19 mouse cellular contexts compared by ENCODE assay signal in genomic region chr4:35375791-35376190, GRCm38 (mm10).
DNase-seq lines count a peak whose midpoint lies in the region; ATAC-seq and TF ChIP-seq lines count a peak whose summit lies in the region.
"Had no signal": no experiment of that assay in that cellular context is flagged by ENCODE, and none has a peak within 500 bp of the region (broad histone marks: within the 10 kb centered on the region; RNA-seq: fewer than 3 reads in every experiment).

No protein-coding gene starts in this region.

- H3K4me2 ChIP-seq in hindbrain, embryonic 12.5 days (replicated peaks), result no peak overlapping the region
- no peak overlapping the region for H3K4me2 ChIP-seq in hindbrain, embryonic 11.5 days (replicated peaks; ENCODE audit: low read depth, low read length)
- no peak overlapping the region for H3K4me2 ChIP-seq in embryonic facial prominence, embryonic 14.5 days (ENCODE audit: low read depth, low read length)
- H3K4me2 ChIP-seq in limb, embryonic 11.5 days (ENCODE audit: low read depth, severe bottlenecking), result no peak overlapping the region
- H3K4me2 ChIP-seq in intestine, embryonic 16.5 days (ENCODE audit: low read depth, low read length), result no peak overlapping the region
- H3K4me2 ChIP-seq: heart, embryonic 13.5 days; liver, embryonic 13.5 days; lung, embryonic 15.5 days had no signal

- H3K36me3 ChIP-seq in hindbrain, embryonic 12.5 days, result no peaks in the 10 kb centered on the region
- H3K36me3 ChIP-seq in hindbrain, embryonic 11.5 days (ENCODE audit: control insufficient read depth, insufficient read depth, low read length), result no peaks in the 10 kb centered on the region
- H3K36me3 ChIP-seq in embryonic facial prominence, embryonic 14.5 days (ENCODE audit: control insufficient read depth, insufficient read depth, low read length), result no peaks in the 10 kb centered on the region
- no peaks in the 10 kb centered on the region for H3K36me3 ChIP-seq in limb, embryonic 11.5 days (ENCODE audit: control insufficient read depth, insufficient read depth, low read length)
- no peaks in the 10 kb centered on the region for H3K36me3 ChIP-seq in intestine, embryonic 16.5 days (ENCODE audit: control insufficient read depth, insufficient read depth, low read length)
- H3K36me3 ChIP-seq: heart, embryonic 13.5 days; liver, embryonic 13.5 days; lung, embryonic 15.5 days had no signal

- 0 out of 2 replicates have a peak, but pooled peaks cover 5% of the 10 kb centered on the region for H3K4me1 ChIP-seq in hindbrain, embryonic 12.5 days
- H3K4me1 ChIP-seq in hindbrain, embryonic 11.5 days (replicated peaks; ENCODE audit: control insufficient read depth, insufficient read depth, low read length), result no peaks in the 10 kb centered on the region
- no peaks in the 10 kb centered on the region for H3K4me1 ChIP-seq in embryonic facial prominence, embryonic 14.5 days (ENCODE audit: control insufficient read depth, insufficient read depth, low read length)
- H3K4me1 ChIP-seq in limb, embryonic 11.5 days (ENCODE audit: control insufficient read depth, insufficient read depth, low read length), result no peaks in the 10 kb centered on the region
- no peaks in the 10 kb centered on the region for H3K4me1 ChIP-seq in intestine, embryonic 16.5 days (ENCODE audit: control insufficient read depth, insufficient read depth, low read length)
- H3K4me1 ChIP-seq: heart, embryonic 13.5 days; liver, embryonic 13.5 days; lung, embryonic 15.5 days had no signal

- intact Hi-C loops in gastrocnemius, postnatal 14 days (cut with DNase I; ENCODE audit: low total_unique reads), result no loop called here

- no peak for TF ChIP-seq CTCF in brain, embryonic 14.5 days (IDR thresholded peaks at IDR 0.05; ENCODE audit: borderline replicate concordance, extremely low read depth, insufficient read depth, insufficient read length)

- no peak overlapping the region for H3K27ac ChIP-seq in hindbrain, embryonic 12.5 days
- H3K27ac ChIP-seq in hindbrain, embryonic 11.5 days (ENCODE audit: low read depth, low read length), result no peak overlapping the region
- H3K27ac ChIP-seq in embryonic facial prominence, embryonic 14.5 days (replicated peaks; ENCODE audit: low read depth, low read length), result no peak overlapping the region
- H3K27ac ChIP-seq in limb, embryonic 11.5 days (replicated peaks; ENCODE audit: low read depth, low read length), result 0 out of 2 replicates have a peak overlapping the region, but pooled peaks have one; percentile 36
- H3K27ac ChIP-seq in intestine, embryonic 16.5 days (ENCODE audit: low read length), result no peak overlapping the region
- H3K27ac ChIP-seq: heart, embryonic 13.5 days; layer of hippocampus, adult 2 months; liver, embryonic 13.5 days; lung, embryonic 15.5 days had no signal

- no peaks in the 10 kb centered on the region for H3K27me3 ChIP-seq in hindbrain, embryonic 12.5 days
- H3K27me3 ChIP-seq in hindbrain, embryonic 11.5 days (ENCODE audit: control insufficient read depth, insufficient read depth, low read length), result no peaks in the 10 kb centered on the region
- 0 out of 2 replicates have a peak, but pooled peaks cover 3% of the 10 kb centered on the region for H3K27me3 ChIP-seq in embryonic facial prominence, embryonic 14.5 days (replicated peaks; ENCODE audit: control insufficient read depth, insufficient read depth, low read length)
- no peaks in the 10 kb centered on the region for H3K27me3 ChIP-seq in limb, embryonic 11.5 days (ENCODE audit: control insufficient read depth, insufficient read depth, low read length)
- no peaks in the 10 kb centered on the region for H3K27me3 ChIP-seq in intestine, embryonic 16.5 days (replicated peaks; ENCODE audit: control insufficient read depth, insufficient read depth, low read length)
- H3K27me3 ChIP-seq: heart, embryonic 13.5 days; liver, embryonic 13.5 days; lung, embryonic 15.5 days had no signal

- no peak for TF ChIP-seq POLR2A in brain, embryonic 14.5 days (IDR thresholded peaks at IDR 0.05; ENCODE audit: borderline replicate concordance, extremely low read depth, insufficient read depth, insufficient read length, poor library complexity, severe bottlenecking)

- WGBS in hindbrain, embryonic 12.5 days, result 52% methylated on average over 4 of the region's 4 CpGs
- 55% methylated on average over 4 of the region's 4 CpGs for WGBS in hindbrain, embryonic 11.5 days
- WGBS in embryonic facial prominence, embryonic 14.5 days, result 34% methylated on average over 4 of the region's 4 CpGs
- 24% methylated on average over 4 of the region's 4 CpGs for WGBS in limb, embryonic 11.5 days
- 67% methylated on average over 4 of the region's 4 CpGs for WGBS in intestine, embryonic 16.5 days

- ATAC-seq in hindbrain, embryonic 12.5 days (ENCODE audit: low FRiP score), result 0 out of 2 replicates have a peak, but pooled peaks have one; percentile 10
- no peak for ATAC-seq in hindbrain, embryonic 11.5 days (ENCODE audit: low FRiP score)
- 0 out of 2 replicates have a peak, but pooled peaks have one; percentile 57 for ATAC-seq in embryonic facial prominence, embryonic 14.5 days (ENCODE audit: low read depth)
- peak; percentile 72; the same call in 1 of the 2 replicates for ATAC-seq in limb, embryonic 11.5 days (ENCODE audit: insufficient number of reproducible peaks, low FRiP score, low TSS enrichment, low read depth)
- ATAC-seq in intestine, embryonic 16.5 days, result no peak

- H3K9ac ChIP-seq in hindbrain, embryonic 12.5 days, result no peak overlapping the region
- H3K9ac ChIP-seq in hindbrain, embryonic 11.5 days (ENCODE audit: low read depth, low read length), result no peak overlapping the region
- H3K9ac ChIP-seq in embryonic facial prominence, embryonic 14.5 days (ENCODE audit: low read depth, low read length), result no peak overlapping the region
- H3K9ac ChIP-seq in limb, embryonic 11.5 days (ENCODE audit: low read length), result no peak overlapping the region
- H3K9ac ChIP-seq in intestine, embryonic 16.5 days (ENCODE audit: low read depth, low read length), result no peak overlapping the region
- H3K9ac ChIP-seq: heart, embryonic 13.5 days; liver, embryonic 13.5 days; lung, embryonic 15.5 days had no signal

- no peaks in the 10 kb centered on the region for H3K9me3 ChIP-seq in hindbrain, embryonic 12.5 days (replicated peaks)
- no peaks in the 10 kb centered on the region for H3K9me3 ChIP-seq in hindbrain, embryonic 11.5 days (ENCODE audit: control insufficient read depth, low read length)
- no peaks in the 10 kb centered on the region for H3K9me3 ChIP-seq in embryonic facial prominence, embryonic 14.5 days (ENCODE audit: control insufficient read depth, low read length)
- peaks cover 3% of the 10 kb centered on the region; the same call in 1 of the 2 replicates for H3K9me3 ChIP-seq in limb, embryonic 11.5 days (ENCODE audit: control insufficient read depth, low read length)
- H3K9me3 ChIP-seq in intestine, embryonic 16.5 days (ENCODE audit: control insufficient read depth, low read length), result 0 out of 2 replicates have a peak, but pooled peaks cover 4% of the 10 kb centered on the region
- H3K9me3 ChIP-seq: lung, embryonic 15.5 days had no signal

- no peak overlapping the region for H3K4me3 ChIP-seq in hindbrain, embryonic 12.5 days
- no peak overlapping the region for H3K4me3 ChIP-seq in hindbrain, embryonic 11.5 days (ENCODE audit: low read depth, low read length)
- no peak overlapping the region for H3K4me3 ChIP-seq in embryonic facial prominence, embryonic 14.5 days (ENCODE audit: low read depth, low read length)
- H3K4me3 ChIP-seq in limb, embryonic 11.5 days (ENCODE audit: low read depth, low read length), result no peak overlapping the region
- H3K4me3 ChIP-seq in intestine, embryonic 16.5 days (ENCODE audit: low read length), result no peak overlapping the region
- H3K4me3 ChIP-seq: erythroblast, embryonic 14.5 days; heart, embryonic 13.5 days; layer of hippocampus, adult 2 months; liver, embryonic 13.5 days; lung, embryonic 15.5 days had no signal

- DNase-seq in hindbrain, embryonic 11.5 days (ENCODE audit: low spot score), result no peak
- DNase-seq in brain, embryonic 14.5 days (ENCODE audit: low read depth), result peak; percentile 65
- DNase-seq in embryonic facial prominence, embryonic 14.5 days (ENCODE audit: low spot score), result no peak
- peak; percentile 48 for DNase-seq in limb, embryonic 11.5 days (ENCODE audit: low spot score)
- DNase-seq in gastrocnemius, postnatal 14 days, result no peak
- DNase-seq: adrenal gland, postnatal 25 days; cerebellum, adult 8-10 months; heart, postnatal 4 days; kidney, adult 18-20 months; kidney, postnatal 10 days; left cerebral cortex, postnatal 4 days; liver, embryonic 13.5 days; thymus, postnatal 36 days had no signal

Comparison
In these comparisons a context has a peak if more than half of its experiments do, and no peak if none do; other contexts are left out.
1. ATAC-seq: peak in hindbrain, embryonic 12.5 days (single experiment), embryonic facial prominence, embryonic 14.5 days (single experiment) and limb, embryonic 11.5 days (single experiment); none in hindbrain, embryonic 11.5 days (single experiment) and intestine, embryonic 16.5 days (single experiment).
2. DNase-seq: peak in brain, embryonic 14.5 days (single experiment) and limb, embryonic 11.5 days (single experiment); none in hindbrain, embryonic 11.5 days (single experiment), embryonic facial prominence, embryonic 14.5 days (single experiment) and gastrocnemius, postnatal 14 days (single experiment).